ENCODE assay signal across 9 mouse cellular contexts in genomic region chr16:27523527-27524121, GRCm38 (mm10).
DNase-seq lines count a peak whose midpoint lies in the region; ATAC-seq and TF ChIP-seq lines count a peak whose summit lies in the region.
"Had no signal": no experiment of that assay in that cellular context is flagged by ENCODE, and none has a peak within 500 bp of the region (broad histone marks: within the 10 kb centered on the region; RNA-seq: fewer than 3 reads in every experiment).

No protein-coding gene starts in this region.

- peak overlapping the region; percentile 25; the same call in 1 of the 2 replicates for H3K4me2 ChIP-seq in kidney, embryonic 14.5 days (replicated peaks; ENCODE audit: low read depth, low read length)
- H3K4me2 ChIP-seq in midbrain, embryonic 15.5 days = peak overlapping the region; percentile 37
- H3K4me2 ChIP-seq in stomach, embryonic 15.5 days = peak overlapping the region; percentile 24

- no peak for TF ChIP-seq CTCF in thymus, adult 2 months (IDR thresholded peaks at IDR 0.05; ENCODE audit: borderline replicate concordance, control insufficient read depth, extremely low read depth, insufficient read depth, low read length, poor library complexity)

- no peaks in the 10 kb centered on the region for H3K27me3 ChIP-seq in kidney, embryonic 14.5 days (ENCODE audit: control insufficient read depth, insufficient read depth, low read length)
- no peaks in the 10 kb centered on the region for H3K27me3 ChIP-seq in midbrain, embryonic 15.5 days (replicated peaks)
- no peaks in the 10 kb centered on the region for H3K27me3 ChIP-seq in stomach, embryonic 15.5 days (replicated peaks)
- H3K27me3 ChIP-seq in thymus, adult 2 months (ENCODE audit: control insufficient read depth, insufficient read depth, low read length) = no peaks in the 10 kb centered on the region
- H3K27me3 ChIP-seq: CH12.LX had no signal

- ATAC-seq in kidney, embryonic 14.5 days (ENCODE audit: low FRiP score, low TSS enrichment) = peak; percentile 96
- peak; percentile 97 for ATAC-seq in midbrain, embryonic 15.5 days (replicated peaks)
- peak; percentile 75; the same call in 1 of the 2 replicates for ATAC-seq in stomach, embryonic 15.5 days (ENCODE audit: insufficient read depth, low FRiP score, low read depth)

- H3K9ac ChIP-seq in kidney, embryonic 14.5 days (ENCODE audit: low read depth, low read length) = no peak overlapping the region
- H3K9ac ChIP-seq in midbrain, embryonic 15.5 days = peak overlapping the region; percentile 27; the same call in 1 of the 2 replicates
- H3K9ac ChIP-seq in stomach, embryonic 15.5 days = no peak overlapping the region

- DNase-seq in kidney, adult 9 months = no peak
- DNase-seq in cerebellum, postnatal 10 days = peak; percentile 78 to 86
- DNase-seq in frontal cortex, postnatal 10 days (ENCODE audit: low spot score in 2 of 2) = peak; percentile 69
- DNase-seq in layer of hippocampus, adult 9-11 months = peak; percentile 84
- no peak for DNase-seq in thymus, adult 2 months

- WGBS in kidney, embryonic 14.5 days = 9% methylated on average over 8 of the region's 8 CpGs
- 14% methylated on average over 8 of the region's 8 CpGs for WGBS in midbrain, embryonic 15.5 days
- WGBS in stomach, embryonic 15.5 days = 24% methylated on average over 8 of the region's 8 CpGs
- WGBS in thymus, adult 2 months = 65% methylated on average over 8 of the region's 8 CpGs

- no peaks in the 10 kb centered on the region for H3K36me3 ChIP-seq in kidney, embryonic 14.5 days (ENCODE audit: control insufficient read depth, insufficient read depth, low read length)
- no peaks in the 10 kb centered on the region for H3K36me3 ChIP-seq in midbrain, embryonic 15.5 days (replicated peaks)
- H3K36me3 ChIP-seq in stomach, embryonic 15.5 days = no peaks in the 10 kb centered on the region
- no peaks in the 10 kb centered on the region for H3K36me3 ChIP-seq in thymus, adult 2 months (ENCODE audit: control insufficient read depth, insufficient read depth, low read length)

- no peak overlapping the region for H3K4me3 ChIP-seq in kidney, embryonic 14.5 days (ENCODE audit: low read length)
- 0 out of 2 replicates have a peak overlapping the region, but pooled peaks have one; percentile 14 for H3K4me3 ChIP-seq in midbrain, embryonic 15.5 days
- no peak overlapping the region for H3K4me3 ChIP-seq in stomach, embryonic 15.5 days (replicated peaks)
- H3K4me3 ChIP-seq in thymus, adult 2 months (ENCODE audit: control insufficient read depth, insufficient read depth, low read length) = no peak overlapping the region

- H3K4me1 ChIP-seq in kidney, embryonic 14.5 days (ENCODE audit: control insufficient read depth, insufficient read depth, low read length) = peaks cover 4% of the 10 kb centered on the region
- peaks cover 10% of the 10 kb centered on the region for H3K4me1 ChIP-seq in midbrain, embryonic 15.5 days
- H3K4me1 ChIP-seq in stomach, embryonic 15.5 days = no peaks in the 10 kb centered on the region
- H3K4me1 ChIP-seq in thymus, adult 2 months (replicated peaks; ENCODE audit: control insufficient read depth, insufficient read depth, low read length) = no peaks in the 10 kb centered on the region

- TF ChIP-seq POLR2A in thymus, adult 2 months (IDR thresholded peaks at IDR 0.05; ENCODE audit: control insufficient read depth, extremely low read depth, insufficient read depth, low read length, poor library complexity) = no peak

- peak overlapping the region; percentile 57; the same call in 1 of the 2 replicates for H3K27ac ChIP-seq in kidney, embryonic 14.5 days (ENCODE audit: low read depth, low read length)
- peak overlapping the region; percentile 75 for H3K27ac ChIP-seq in midbrain, embryonic 15.5 days
- H3K27ac ChIP-seq in stomach, embryonic 15.5 days = peak overlapping the region; percentile 31; the same call in 1 of the 2 replicates
- no peak overlapping the region for H3K27ac ChIP-seq in thymus, adult 2 months (ENCODE audit: control insufficient read depth, insufficient read depth, low read length)

- no peaks in the 10 kb centered on the region for H3K9me3 ChIP-seq in kidney, embryonic 14.5 days (ENCODE audit: control insufficient read depth, low read length)
- no peaks in the 10 kb centered on the region for H3K9me3 ChIP-seq in midbrain, embryonic 15.5 days
- no peaks in the 10 kb centered on the region for H3K9me3 ChIP-seq in stomach, embryonic 15.5 days

Comparison
In these comparisons a context has a peak if more than half of its experiments do, and no peak if none do; other contexts are left out.
1. DNase-seq: peak in cerebellum, postnatal 10 days (2 of 2), frontal cortex, postnatal 10 days (2 of 2) and layer of hippocampus, adult 9-11 months (single experiment); none in kidney, adult 9 months (single experiment) and thymus, adult 2 months (single experiment).
2. Peak in every context shown above with its lines, with median percentiles within 50 percentile points of each other: ATAC-seq and H3K4me2 ChIP-seq.